Mouse (Mus musculus) erythroblast, embryonic 14.5 days (primary cell): ENCODE results near the gene Gm10837. TPM values are rescaled to one million over a fixed set of nuclear protein-coding genes. Genes with fewer than 3 reads are reported as not detected.

ENCODE experiments used
- H3K27me3 ChIP-seq: 2 replicates; pipeline ENCODE4 v1.6.1; 2012; ENCODE audit warnings: inconsistent platforms; ENCODE audit not compliant: control insufficient read depth
- H3K36me3 ChIP-seq: 2 replicates; pipeline ENCODE4 v1.6.1; 2012; ENCODE audit warnings: mild to moderate bottlenecking, inconsistent platforms; ENCODE audit not compliant: control insufficient read depth
- H3K4me1 ChIP-seq: 2 replicates; pipeline ENCODE4 v1.6.1; 2012; ENCODE audit warnings: inconsistent platforms; ENCODE audit not compliant: control insufficient read depth
- H3K4me3 ChIP-seq: replicated peaks from 2 replicates; pipeline ENCODE3; 2012; ENCODE audit warnings: moderate library complexity, mild to moderate bottlenecking, inconsistent platforms
- H3K9me3 ChIP-seq: 2 replicates; pipeline ENCODE4 v1.6.1; 2012; ENCODE audit warnings: low read length, inconsistent platforms, mixed read lengths; ENCODE audit not compliant: control insufficient read depth
- GATA1 ChIP-seq: IDR thresholded peaks from 2 replicates; pipeline ENCODE4 v1.6.1; 2012; ENCODE audit warnings: low read length, inconsistent platforms, mixed read lengths
- TAL1 ChIP-seq: IDR thresholded peaks from 3 replicates; pipeline ENCODE4 v1.6.1; 2012; ENCODE audit warnings: low read length, inconsistent platforms, mixed read lengths
- polyA plus RNA-seq: library from polyadenylated mRNA; stranded (reverse); fragments of >175 nt; gene quantifications from 2 replicates; pipeline ENCODE4 v1.2.3, GENCODE M21; 2012

Gene Gm10837
- polyA plus RNA-seq, 1 experiment = not detected

DNA sequence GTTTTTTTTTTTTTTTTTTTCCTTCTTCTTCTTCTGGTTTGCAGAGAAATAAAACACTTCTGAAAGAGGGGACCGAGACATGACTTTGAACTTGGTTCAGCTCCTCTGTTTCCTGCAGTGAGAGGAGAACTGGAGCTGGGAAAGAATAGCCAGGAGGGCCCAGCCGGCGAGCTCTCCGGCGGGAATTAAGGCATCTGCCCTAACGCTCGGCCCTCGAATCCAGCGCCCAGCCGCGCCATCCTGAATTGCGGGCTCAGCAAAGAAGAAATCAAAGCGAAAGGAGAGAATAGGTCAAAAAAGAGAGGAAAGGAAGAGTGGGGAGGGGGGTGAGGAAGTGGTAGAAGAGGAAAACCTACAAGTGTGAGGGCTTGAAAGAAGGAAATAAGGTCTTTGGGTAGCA, 18.2 kb upstream of the Gm10837 start:
- Histone ChIP-seq H3K4me1 (no peaks in the 10 kb centered on the region), H3K4me3 (no peak overlapping the region), H3K36me3 (no peaks in the 10 kb centered on the region), H3K9me3 (peaks cover 6% of the 10 kb centered on the region; the same call in 1 of the 2 replicates), H3K27me3 (peaks cover 100% of the 10 kb centered on the region)
- TF ChIP-seq GATA1 = no peak
- TF ChIP-seq TAL1 = no peak

DNA sequence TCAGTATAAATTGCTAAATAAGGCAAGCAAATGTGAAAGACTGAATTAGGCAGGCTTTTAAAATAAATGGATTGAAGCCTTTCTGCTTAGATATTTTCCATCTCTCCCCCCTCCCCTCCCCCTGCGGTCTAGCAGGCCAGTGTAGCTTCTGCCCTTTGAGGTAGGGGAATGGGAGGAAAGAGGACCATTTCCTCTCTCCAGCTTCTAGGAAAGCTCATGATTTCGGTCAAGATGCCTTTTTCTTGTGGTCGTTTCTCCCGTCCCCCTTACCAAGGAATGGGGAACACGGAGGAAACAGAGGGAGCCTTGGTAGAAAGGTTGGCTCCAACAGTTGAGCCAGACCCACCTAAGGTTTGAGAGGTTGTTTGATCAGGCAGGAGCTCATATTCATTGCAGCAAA, 17.7 kb upstream of the Gm10837 start:
- Histone ChIP-seq H3K9me3 (peaks cover 6% of the 10 kb centered on the region; the same call in 1 of the 2 replicates), H3K4me3 (no peak overlapping the region), H3K27me3 (peaks cover 100% of the 10 kb centered on the region), H3K4me1 (no peaks in the 10 kb centered on the region), H3K36me3 (no peaks in the 10 kb centered on the region)
- TF ChIP-seq GATA1 = no peak
- no peak for TF ChIP-seq TAL1

DNA sequence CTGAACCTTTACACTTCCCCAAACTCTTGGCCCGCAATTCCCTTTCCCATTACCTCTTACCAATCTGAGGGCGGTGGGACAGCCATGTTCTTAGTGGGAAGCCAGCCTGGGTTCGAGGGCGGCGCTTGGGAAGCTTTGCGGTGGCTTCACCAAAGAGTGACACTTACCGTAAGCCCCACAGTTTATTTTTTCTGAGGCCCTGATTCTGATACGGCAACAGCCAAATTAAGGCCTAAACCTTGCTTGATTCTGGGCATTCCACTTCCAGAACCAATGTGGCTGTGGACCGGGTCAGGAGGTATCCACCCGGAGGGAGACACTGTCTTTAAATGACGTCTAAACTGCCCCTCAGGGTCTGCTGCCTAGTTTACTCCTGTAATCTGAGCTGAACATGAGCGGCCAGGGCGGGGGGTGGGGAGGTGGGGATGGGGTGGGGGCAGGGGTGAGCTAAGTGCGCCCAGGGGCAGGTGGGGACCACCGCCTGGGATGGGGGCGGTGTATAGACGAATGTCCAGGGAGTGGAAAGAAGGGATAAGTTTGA, 17.1 kb upstream of the Gm10837 start:
- Histone ChIP-seq H3K36me3 (no peaks in the 10 kb centered on the region), H3K9me3 (peaks cover 6% of the 10 kb centered on the region; the same call in 1 of the 2 replicates), H3K27me3 (peaks cover 100% of the 10 kb centered on the region), H3K4me1 (no peaks in the 10 kb centered on the region), H3K4me3 (no peak overlapping the region)
- TF ChIP-seq TAL1 = no peak
- no peak for TF ChIP-seq GATA1

DNA sequence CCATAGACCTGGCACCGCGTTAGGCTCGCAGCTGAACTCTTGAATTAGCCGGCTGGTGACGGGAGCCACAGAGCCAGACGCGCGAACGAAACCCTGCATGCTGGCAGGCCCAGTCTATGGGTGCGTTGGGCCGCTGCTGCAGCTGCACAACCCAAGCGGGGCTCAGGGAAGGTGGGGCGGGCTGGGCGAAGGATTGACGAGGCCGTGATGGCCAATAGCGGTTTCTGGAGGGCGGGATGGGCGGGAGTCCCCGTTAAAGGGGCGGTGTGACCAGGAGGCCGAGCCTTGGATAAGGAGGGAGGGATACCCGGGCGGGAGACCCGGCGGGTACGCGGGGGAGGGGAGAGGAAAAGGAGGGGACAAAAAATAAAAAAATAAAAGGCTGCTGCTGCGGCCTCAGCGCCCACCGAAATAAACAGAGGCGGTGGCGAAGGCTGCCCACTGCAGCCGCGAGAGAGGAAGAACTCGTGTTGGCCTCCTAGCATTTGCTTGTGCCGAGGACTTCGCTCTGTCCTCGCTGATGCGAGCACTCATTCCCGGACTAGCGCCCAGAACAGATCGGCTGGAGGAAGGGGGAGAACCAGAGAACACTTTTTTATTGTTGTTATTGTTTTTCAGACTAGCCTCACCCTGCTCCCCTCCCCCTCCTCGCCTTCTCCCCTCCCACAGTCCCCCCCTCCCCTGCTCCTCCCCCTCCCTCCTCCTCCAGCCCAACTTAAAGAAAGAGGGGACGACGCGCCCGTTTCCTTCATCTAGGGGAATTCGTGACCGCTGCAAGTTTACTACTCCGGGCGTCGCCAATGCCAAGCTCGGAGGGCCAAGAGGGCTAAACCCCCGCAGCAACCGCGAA, 16.1 kb upstream of the Gm10837 start:
- Histone ChIP-seq H3K4me3 (no peak overlapping the region), H3K4me1 (no peaks in the 10 kb centered on the region), H3K36me3 (no peaks in the 10 kb centered on the region), H3K9me3 (peaks cover 7% of the 10 kb centered on the region; the same call in 1 of the 2 replicates), H3K27me3 (peaks cover 100% of the 10 kb centered on the region)
- TF ChIP-seq TAL1 (no peak), GATA1 (no peak)

DNA sequence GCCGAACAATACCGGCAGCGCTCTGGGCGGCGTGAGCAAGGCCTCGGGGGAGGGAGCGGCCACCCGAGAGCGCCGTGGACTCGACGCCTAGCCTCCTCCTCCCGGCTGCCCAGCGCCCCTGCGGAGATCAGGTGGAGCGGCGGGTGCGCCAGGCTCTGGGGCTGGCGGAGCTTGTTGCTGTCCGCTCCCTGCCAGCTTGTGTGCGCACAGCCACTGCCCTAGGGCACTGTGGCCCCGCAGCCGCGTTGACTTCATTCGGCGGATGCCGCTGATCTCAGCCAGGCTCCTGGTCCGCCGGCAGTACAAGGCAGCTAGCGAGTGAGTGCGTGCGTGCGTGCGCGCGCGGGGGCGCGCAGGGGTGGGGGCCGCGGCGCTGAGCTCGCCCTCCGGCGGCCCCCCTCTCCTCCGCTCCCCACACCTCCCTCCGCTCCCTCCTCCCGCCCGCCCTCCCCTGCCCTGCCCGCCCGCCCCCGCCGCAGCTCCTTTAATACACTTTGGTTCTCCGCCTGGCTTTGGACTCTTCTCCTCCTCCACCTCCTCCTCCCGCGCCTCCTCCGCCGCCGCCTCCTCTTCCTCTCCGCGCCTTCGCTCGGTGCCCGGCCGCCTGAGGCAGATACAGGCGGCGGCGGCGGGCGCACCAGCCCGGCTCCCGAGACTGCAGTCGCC, 15.4 kb upstream of the Gm10837 start, which contains the start of gene Zic2:
Gene Zic2 (plus strand): TSS at position 545 of the 666 bp plus-strand sequence.
- H3K36me3 ChIP-seq = no peaks in the 10 kb centered on the region
- TF ChIP-seq TAL1 (no peak), GATA1 (no peak)
- no peak within 1 kb of the TSS for H3K4me3 ChIP-seq
- H3K27me3 ChIP-seq = peaks cover 100% of the 10 kb centered on the region
- H3K9me3 ChIP-seq = peaks cover 7% of the 10 kb centered on the region; the same call in 1 of the 2 replicates
- H3K4me1 ChIP-seq = no peaks in the 10 kb centered on the region

DNA sequence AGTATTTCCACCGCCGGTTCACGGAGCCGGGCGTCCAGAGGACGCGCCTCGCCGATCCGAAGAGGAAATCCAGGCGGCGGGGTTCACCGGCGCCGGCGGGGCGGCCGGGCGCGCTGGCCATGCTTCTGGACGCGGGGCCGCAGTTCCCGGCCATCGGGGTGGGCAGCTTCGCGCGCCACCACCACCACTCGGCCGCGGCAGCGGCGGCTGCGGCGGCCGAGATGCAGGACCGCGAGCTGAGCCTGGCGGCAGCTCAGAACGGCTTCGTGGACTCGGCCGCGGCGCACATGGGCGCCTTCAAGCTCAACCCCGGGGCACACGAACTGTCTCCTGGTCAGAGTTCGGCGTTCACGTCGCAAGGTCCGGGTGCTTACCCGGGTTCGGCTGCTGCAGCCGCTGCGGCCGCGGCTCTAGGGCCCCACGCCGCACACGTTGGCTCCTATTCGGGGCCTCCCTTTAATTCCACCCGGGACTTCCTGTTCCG, 14.8 kb upstream of the Gm10837 start:
- TF ChIP-seq GATA1 (no peak), TAL1 (no peak)
- H3K4me1 ChIP-seq = no peaks in the 10 kb centered on the region
- H3K36me3 ChIP-seq = no peaks in the 10 kb centered on the region
- peaks cover 7% of the 10 kb centered on the region; the same call in 1 of the 2 replicates for H3K9me3 ChIP-seq
- peaks cover 100% of the 10 kb centered on the region for H3K27me3 ChIP-seq
- no peak overlapping the region for H3K4me3 ChIP-seq

DNA sequence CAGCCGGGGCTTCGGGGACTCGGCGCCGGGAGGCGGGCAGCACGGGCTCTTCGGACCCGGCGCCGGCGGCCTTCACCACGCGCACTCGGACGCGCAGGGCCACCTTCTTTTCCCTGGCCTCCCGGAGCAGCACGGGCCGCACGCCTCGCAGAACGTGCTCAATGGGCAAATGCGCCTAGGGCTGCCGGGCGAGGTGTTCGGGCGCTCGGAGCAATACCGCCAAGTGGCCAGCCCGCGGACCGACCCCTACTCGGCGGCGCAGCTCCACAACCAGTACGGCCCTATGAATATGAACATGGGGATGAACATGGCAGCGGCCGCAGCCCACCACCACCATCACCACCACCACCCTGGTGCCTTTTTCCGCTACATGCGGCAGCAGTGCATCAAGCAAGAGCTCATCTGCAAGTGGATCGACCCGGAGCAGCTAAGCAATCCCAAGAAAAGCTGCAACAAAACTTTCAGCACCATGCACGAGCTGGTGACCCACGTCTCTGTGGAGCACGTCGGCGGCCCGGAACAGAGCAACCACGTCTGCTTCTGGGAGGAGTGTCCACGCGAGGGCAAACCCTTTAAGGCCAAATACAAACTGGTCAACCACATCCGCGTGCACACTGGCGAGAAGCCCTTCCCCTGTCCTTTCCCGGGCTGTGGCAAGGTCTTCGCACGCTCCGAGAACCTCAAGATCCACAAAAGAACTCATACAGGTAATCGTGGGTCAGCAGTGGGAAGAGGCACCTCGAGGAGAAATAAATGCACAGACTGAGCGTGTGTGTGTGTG, 14.2 kb upstream of the Gm10837 start:
- Histone ChIP-seq H3K9me3 (peaks cover 7% of the 10 kb centered on the region; the same call in 1 of the 2 replicates), H3K4me1 (no peaks in the 10 kb centered on the region), H3K4me3 (no peak overlapping the region), H3K36me3 (no peaks in the 10 kb centered on the region), H3K27me3 (peaks cover 100% of the 10 kb centered on the region)
- no peak for TF ChIP-seq TAL1
- no peak for TF ChIP-seq GATA1

DNA sequence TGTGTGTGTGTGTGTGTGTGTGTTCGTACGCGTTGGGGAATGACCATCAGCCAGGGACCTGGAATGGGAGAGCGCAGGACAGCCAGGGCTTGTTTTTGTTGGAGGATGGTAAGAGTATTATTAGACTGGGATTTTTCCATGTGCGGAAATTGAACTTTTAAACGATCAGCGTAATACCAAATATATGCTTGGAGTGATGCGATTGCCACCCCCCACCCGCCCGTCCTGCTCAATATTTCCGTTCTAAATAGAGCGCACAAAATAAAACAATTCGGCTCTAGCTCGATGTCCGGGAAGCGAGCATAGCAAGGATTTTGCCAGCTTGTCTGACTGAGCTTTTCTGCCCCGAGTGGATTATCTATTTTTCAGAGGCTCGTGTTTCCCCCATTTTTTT, 13.6 kb upstream of the Gm10837 start:
- Histone ChIP-seq H3K4me1 (no peaks in the 10 kb centered on the region), H3K36me3 (no peaks in the 10 kb centered on the region), H3K27me3 (peaks cover 100% of the 10 kb centered on the region), H3K4me3 (no peak overlapping the region), H3K9me3 (peaks cover 7% of the 10 kb centered on the region; the same call in 1 of the 2 replicates)
- no peak for TF ChIP-seq GATA1
- TF ChIP-seq TAL1 = no peak
